Mouse (Mus musculus): ENCODE data around the gene Rps8.

DNA sequence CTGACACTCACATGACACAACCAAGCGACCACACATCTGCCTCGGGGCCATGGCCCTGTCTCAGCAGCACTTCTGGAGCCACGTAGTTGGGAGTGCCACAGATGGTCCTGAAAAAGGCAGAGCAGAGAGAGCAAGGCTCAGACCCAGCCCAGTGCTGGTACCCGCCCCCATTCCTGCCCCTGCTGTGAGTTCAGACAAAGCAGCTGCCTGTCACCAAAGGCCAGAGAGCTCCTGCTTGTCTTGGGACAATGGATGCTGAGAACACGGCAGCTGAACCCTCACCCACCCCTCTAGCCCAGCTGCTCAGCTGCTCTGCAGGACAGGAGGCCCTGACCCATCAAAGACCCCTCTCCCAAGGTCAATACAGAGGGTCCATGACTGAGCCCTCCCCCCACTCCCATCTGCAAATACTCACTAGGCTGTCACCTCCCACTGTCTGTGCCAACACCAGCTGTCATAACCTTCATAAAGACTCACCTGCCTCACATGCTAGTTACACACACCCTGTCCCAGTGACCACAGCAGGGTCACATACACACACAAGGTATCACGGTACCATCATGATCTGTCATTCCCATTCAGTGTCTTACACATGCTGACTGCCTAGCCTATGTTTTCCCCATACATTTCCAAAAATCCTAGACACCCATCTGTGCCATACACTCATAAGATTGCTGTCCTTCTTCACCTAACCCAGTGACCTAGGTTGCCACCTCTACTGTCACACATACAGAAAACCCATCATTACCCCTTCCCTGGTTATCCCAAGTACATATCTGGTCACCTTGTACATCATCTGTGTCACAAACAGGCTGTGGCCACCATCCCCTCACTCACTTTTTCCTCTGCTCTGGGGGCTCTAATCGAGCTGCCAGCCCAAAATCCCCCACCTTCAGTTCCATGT is 23.9 kb downstream of the Rps8 start:
- TF ChIP-seq GATA1 (IDR thresholded peaks at IDR 0.05; ENCODE audit: low read length): no peak
- TF ChIP-seq TAL1 (IDR thresholded peaks at IDR 0.05; ENCODE audit: low read length): no peak

All from erythroblast, embryonic 14.5 days (primary cell).